Mouse (Mus musculus): ENCODE results near the gene Ccdc181.

GRCm38 (mm10) chr1:164247971-164248370 is 27.4 kb upstream of the Ccdc181 start:
- TF ChIP-seq JUND (conservative IDR thresholded peaks at IDR 0.05; ENCODE audit: low read depth, low read length) (no peak), CTCF (conservative IDR thresholded peaks at IDR 0.05 in 1 of 2, IDR thresholded peaks at IDR 0.05 in 1 of 2; ENCODE audit: low read depth in 2 of 2, low read length in 2 of 2) (no peak), MXI1 (IDR thresholded peaks at IDR 0.05; ENCODE audit: low read depth, low read length) (peak; percentile 46; the same call in 1 of the 2 replicates), ZMIZ1 (IDR thresholded peaks at IDR 0.05; ENCODE audit: low read depth, low read length) (no peak), POLR2A (IDR thresholded peaks at IDR 0.05; ENCODE audit: low read depth, low read length) (no peak), RCOR1 (conservative IDR thresholded peaks at IDR 0.05; ENCODE audit: low read depth, low read length) (no peak), TCF12 (IDR thresholded peaks at IDR 0.05; ENCODE audit: low read depth, low read length) (no peak), EP300 (IDR thresholded peaks at IDR 0.05; ENCODE audit: low read length) (no peak), ETS1 (conservative IDR thresholded peaks at IDR 0.05; ENCODE audit: low read depth, low read length) (no peak), MAX (IDR thresholded peaks at IDR 0.05; ENCODE audit: low read length) (no peak; the same call in 1 of the 2 replicates), USF2 (conservative IDR thresholded peaks at IDR 0.05; ENCODE audit: low read depth, low read length) (no peak), CHD2 (IDR thresholded peaks at IDR 0.05; ENCODE audit: low read length) (no peak), MAZ (IDR thresholded peaks at IDR 0.05; ENCODE audit: low read depth, low read length) (no peak)

All from CH12.LX (cell line).